Mouse (Mus musculus) forebrain, embryonic 16.5 days (tissue): ENCODE data around the gene Pdss2. TPM values are rescaled to one million over a fixed set of nuclear protein-coding genes. Genes with fewer than 3 reads are reported as not detected.

Source experiments
- ATAC-seq: fragments of 200-750 bp; cut with Nextera tagmentation; 2 replicates; pipeline ENCODE4 v1.8.0; 2017; ENCODE audit warnings: mild to moderate bottlenecking, moderate library complexity
- H3K27ac ChIP-seq: fragments of 300-500 bp; sonication (generic); 2 replicates; pipeline ENCODE4 v1.5.1; 2014; ENCODE audit warnings: low read length, control low read depth
- H3K27me3 ChIP-seq: fragments of 300-500 bp; sonication (generic); replicated peaks from 2 replicates; pipeline ENCODE4 v1.6.1; 2014; ENCODE audit warnings: low read length; ENCODE audit not compliant: control insufficient read depth, insufficient read depth
- H3K36me3 ChIP-seq: fragments of 300-500 bp; sonication (generic); 2 replicates; pipeline ENCODE4 v1.6.1; 2014; ENCODE audit not compliant: control insufficient read depth, insufficient read depth
- H3K4me1 ChIP-seq: fragments of 300-500 bp; sonication (generic); replicated peaks from 2 replicates; pipeline ENCODE4 v1.6.1; 2014; ENCODE audit warnings: low read length; ENCODE audit not compliant: control insufficient read depth, insufficient read depth
- H3K4me2 ChIP-seq: fragments of 300-500 bp; sonication (generic); 2 replicates; pipeline ENCODE4 v1.6.1; 2014; ENCODE audit warnings: mild to moderate bottlenecking, low read length, control low read depth
- H3K4me3 ChIP-seq: fragments of 300-500 bp; sonication (generic); replicated peaks from 2 replicates; pipeline ENCODE4 v1.5.1; 2014; ENCODE audit warnings: mild to moderate bottlenecking, low read length, control low read depth
- H3K9ac ChIP-seq: fragments of 300-500 bp; sonication (generic); replicated peaks from 2 replicates; pipeline ENCODE4 v1.6.1; 2014; ENCODE audit warnings: low read depth, low read length, control low read depth
- H3K9me3 ChIP-seq: fragments of 300-500 bp; sonication (generic); 2 replicates; pipeline ENCODE4 v1.6.1; 2016; ENCODE audit warnings: low read length; ENCODE audit not compliant: control insufficient read depth
- WGBS: fragments of 180-500 bp; shearing (Covaris S2); extraction: QIAGEN DNeasy Blood & Tissue Kit; methylation state at CpG from one replicate; pipeline ENCODE4 v1.1.7; 2014; 5-methylcytosine and 5-hydroxymethylcytosine counted together
- polyA plus RNA-seq: library from polyadenylated mRNA; unstranded; fragments of >200 nt; fragmentation: Nextera tagmentation; extraction: Ambion mirVana; gene quantifications from 2 replicates; pipeline ENCODE4 v1.2.1, GENCODE M21; 2015

The Pdss2 gene
- polyA plus RNA-seq, 1 experiment from 2014 or later: 17.7 TPM

DNA sequence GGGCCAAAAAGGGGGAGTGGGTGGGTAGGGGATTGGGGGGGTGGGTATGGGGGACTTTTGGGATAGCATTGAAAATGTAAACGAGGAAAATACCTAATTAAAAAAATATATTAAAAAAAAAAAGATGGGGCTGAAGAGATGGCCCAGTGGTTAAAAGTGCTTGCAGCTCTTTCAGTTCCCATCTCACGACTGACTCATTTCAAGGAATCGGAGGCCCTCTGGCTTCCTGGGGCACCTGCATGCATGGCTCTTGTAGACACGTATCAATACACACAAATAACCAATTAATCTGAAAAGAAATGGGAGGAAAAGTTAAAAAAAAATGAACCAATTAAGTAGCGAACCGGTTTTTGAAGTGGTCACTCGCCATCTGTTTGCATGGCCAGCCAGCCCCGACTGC, 155.5 kb downstream of the Pdss2 start:
- no peak for ATAC-seq
- WGBS: 67% methylated on average over 8 of the region's 8 CpGs
- no peaks in the 10 kb centered on the region for H3K9me3 ChIP-seq

DNA sequence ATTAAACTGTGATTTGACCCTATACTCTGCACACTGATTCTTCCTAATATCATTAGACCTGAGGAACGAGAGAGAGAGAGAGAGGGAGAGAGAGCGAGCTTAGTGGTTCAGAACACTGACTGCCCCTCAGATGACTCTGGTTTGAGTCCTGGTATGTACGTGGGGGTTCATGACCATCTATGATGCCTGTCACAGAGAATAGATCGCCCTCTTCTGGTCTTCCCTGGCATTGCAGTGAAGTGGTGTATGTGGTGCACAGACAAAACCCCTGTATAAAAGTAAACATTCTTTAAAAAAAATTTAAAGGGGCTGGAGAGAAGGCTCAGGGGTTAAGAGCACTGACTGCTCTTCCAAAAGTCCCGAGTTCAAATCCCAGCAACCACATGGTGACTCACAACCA, 157.0 kb downstream of the Pdss2 start:
- H3K36me3 ChIP-seq: no peaks in the 10 kb centered on the region
- no peaks in the 10 kb centered on the region for H3K27me3 ChIP-seq
- H3K9me3 ChIP-seq: no peaks in the 10 kb centered on the region
- H3K27ac ChIP-seq: no peak overlapping the region
- no peak overlapping the region for H3K4me3 ChIP-seq
- H3K9ac ChIP-seq: no peak overlapping the region
- no peak overlapping the region for H3K4me2 ChIP-seq
- H3K4me1 ChIP-seq: no peaks in the 10 kb centered on the region
- 46% methylated on average over 5 of the region's 5 CpGs for WGBS
- ATAC-seq: 0 out of 2 replicates have a peak, but pooled peaks have one; percentile 38

More for the DNA sequence above, 155.5 kb downstream of the Pdss2 start:
- Histone ChIP-seq H3K4me3 (no peak overlapping the region), H3K36me3 (no peaks in the 10 kb centered on the region), H3K27ac (no peak overlapping the region), H3K27me3 (no peaks in the 10 kb centered on the region), H3K4me1 (0 out of 2 replicates have a peak, but pooled peaks cover 2% of the 10 kb centered on the region), H3K4me2 (no peak overlapping the region), H3K9ac (no peak overlapping the region)

DNA sequence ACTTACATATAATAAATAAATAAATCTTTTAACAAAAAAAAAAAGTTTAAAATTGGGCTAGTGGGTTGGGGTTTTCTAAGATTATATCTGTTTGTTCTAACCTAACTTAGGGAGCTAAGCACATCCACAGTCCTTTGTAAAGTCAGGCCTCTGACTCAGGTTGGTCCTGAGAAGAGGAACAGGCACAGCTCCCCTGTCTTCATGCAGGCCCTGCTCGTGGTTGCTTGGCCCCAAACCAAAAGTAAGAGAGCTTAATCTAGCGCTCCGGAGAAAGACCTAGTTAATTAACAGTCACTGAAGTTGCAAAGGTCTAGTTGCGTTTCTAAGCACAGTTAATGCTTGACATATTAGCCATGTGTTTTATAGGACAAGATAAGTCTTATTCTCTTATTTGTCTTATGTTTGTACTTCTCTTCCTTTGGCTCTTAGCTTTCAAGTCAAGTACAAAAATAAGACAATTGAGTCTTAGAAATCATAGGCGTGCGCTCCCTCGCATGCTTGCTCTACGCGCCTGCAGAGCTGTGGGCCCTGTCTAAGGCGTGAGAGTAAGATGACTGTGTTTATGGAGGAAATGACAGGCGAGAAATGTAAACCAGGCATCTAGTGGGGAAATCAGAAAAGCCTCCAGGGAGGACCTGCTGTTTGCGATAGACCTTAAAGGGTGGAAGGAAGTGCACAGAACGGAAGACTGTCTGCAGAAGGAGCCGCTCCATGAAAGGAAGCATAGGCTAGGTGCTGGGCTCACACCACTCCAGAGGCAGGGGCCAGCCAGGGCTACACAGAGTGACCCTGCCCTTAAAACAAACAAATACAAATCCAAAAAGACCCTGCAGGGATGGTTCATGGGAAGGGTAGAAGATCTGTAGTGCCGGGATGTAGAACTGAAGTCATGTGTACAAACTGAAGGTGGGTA, 157.7 kb downstream of the Pdss2 start:
- no peak for ATAC-seq
- Histone ChIP-seq H3K9me3 (no peaks in the 10 kb centered on the region), H3K27me3 (no peaks in the 10 kb centered on the region), H3K4me3 (no peak overlapping the region), H3K9ac (no peak overlapping the region), H3K27ac (no peak overlapping the region), H3K4me2 (no peak overlapping the region), H3K4me1 (no peaks in the 10 kb centered on the region), H3K36me3 (no peaks in the 10 kb centered on the region)
- 65% methylated on average over 15 of the region's 15 CpGs for WGBS

DNA sequence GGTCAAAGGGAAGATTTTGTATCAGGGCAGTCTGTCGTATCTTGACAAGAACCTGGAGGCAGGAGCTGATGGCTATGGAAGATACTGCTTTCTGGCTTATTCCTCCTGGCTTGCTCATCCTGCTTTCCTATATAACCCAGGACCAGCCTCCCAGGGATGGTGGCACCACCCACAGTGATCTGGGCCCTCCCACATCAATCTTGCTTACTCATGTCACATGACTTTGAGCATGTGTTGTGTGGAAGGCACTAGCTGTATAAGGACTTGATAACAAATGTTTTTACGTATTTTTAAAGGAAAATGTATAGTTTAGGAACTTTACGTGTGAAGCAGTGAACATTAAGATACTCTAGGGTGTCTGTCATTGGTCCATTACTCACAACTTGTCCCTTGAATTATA, 161.4 kb downstream of the Pdss2 start:
- H3K4me3 ChIP-seq: no peak overlapping the region
- no peak overlapping the region for H3K9ac ChIP-seq
- H3K36me3 ChIP-seq: no peaks in the 10 kb centered on the region
- ATAC-seq: no peak
- no peaks in the 10 kb centered on the region for H3K27me3 ChIP-seq
- WGBS: 95% methylated on average over 3 of the region's 3 CpGs
- no peak overlapping the region for H3K27ac ChIP-seq
- no peaks in the 10 kb centered on the region for H3K9me3 ChIP-seq
- H3K4me1 ChIP-seq: no peaks in the 10 kb centered on the region
- H3K4me2 ChIP-seq: no peak overlapping the region

DNA sequence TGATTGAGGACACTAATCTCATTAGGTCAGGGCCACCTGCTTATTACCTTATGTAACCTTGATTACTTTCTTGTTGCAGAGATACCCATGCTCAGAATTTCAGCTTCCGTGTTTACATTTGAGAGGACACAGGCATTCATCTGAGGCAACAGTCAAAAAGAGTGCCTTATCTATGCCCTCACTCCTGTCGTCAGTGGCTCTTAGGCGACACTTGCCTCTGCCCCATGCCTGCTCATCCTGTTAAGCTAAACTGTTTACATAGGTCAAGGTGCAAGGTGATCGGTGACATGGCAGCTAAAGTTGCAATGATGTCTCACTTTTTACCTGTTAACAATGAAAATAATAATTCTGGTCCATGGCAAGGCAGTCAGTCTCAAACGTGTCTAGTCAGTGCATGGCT, 163.3 kb downstream of the Pdss2 start:
- no peaks in the 10 kb centered on the region for H3K36me3 ChIP-seq
- no peak overlapping the region for H3K4me2 ChIP-seq
- no peaks in the 10 kb centered on the region for H3K4me1 ChIP-seq
- no peak overlapping the region for H3K27ac ChIP-seq
- no peaks in the 10 kb centered on the region for H3K27me3 ChIP-seq
- ATAC-seq: no peak
- no peak overlapping the region for H3K4me3 ChIP-seq
- no peak overlapping the region for H3K9ac ChIP-seq
- no peaks in the 10 kb centered on the region for H3K9me3 ChIP-seq
- WGBS: 92% methylated on average over 5 of the region's 5 CpGs

DNA sequence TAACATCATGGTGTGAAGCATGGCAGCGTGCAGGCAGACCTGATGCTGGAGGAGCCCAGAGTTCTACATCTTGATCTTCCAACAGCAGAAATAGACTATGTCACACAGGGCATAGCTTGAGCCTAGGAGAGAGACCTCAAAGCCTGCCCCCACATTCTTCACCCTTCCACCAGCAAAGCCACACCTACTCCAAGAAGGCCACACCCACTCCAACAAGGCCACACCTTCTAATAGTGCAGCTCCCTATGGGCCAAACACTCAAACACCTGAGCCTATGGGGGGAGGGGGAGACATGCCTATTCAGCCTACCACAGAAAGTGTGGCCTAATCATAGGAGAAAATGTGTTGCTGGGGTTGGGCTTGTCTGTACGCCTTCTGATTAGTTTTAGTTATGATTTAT, 171.6 kb downstream of the Pdss2 start:
- Histone ChIP-seq H3K27ac (no peak overlapping the region), H3K27me3 (no peaks in the 10 kb centered on the region), H3K4me1 (peaks cover 6% of the 10 kb centered on the region; the same call in 1 of the 2 replicates), H3K9me3 (no peaks in the 10 kb centered on the region), H3K9ac (no peak overlapping the region), H3K4me3 (no peak overlapping the region), H3K36me3 (no peaks in the 10 kb centered on the region), H3K4me2 (no peak overlapping the region)
- 91% methylated on average over 2 of the region's 2 CpGs for WGBS
- ATAC-seq: no peak

DNA sequence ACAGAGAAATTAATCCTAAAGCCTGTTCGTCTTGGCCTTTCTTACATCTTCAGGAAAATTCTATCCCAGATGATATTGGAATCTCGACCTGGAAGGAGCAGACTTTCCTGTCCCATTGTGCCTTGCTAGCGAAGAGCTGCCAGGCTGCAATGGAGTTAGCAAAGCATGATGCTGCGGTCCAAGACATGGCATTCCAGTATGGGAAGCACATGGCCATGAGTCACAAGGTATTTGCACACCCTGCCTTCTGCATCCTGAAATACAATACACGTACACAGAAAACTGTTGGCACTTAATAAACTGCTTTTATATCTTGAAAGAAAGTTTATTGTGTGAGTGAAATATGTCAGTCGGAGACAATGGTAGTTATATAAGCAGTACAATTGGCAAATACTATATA, 172.5 kb downstream of the Pdss2 start:
- Histone ChIP-seq H3K4me3 (no peak overlapping the region), H3K27ac (no peak overlapping the region), H3K27me3 (no peaks in the 10 kb centered on the region), H3K9me3 (no peaks in the 10 kb centered on the region), H3K36me3 (no peaks in the 10 kb centered on the region), H3K9ac (no peak overlapping the region), H3K4me2 (no peak overlapping the region), H3K4me1 (peaks cover 6% of the 10 kb centered on the region; the same call in 1 of the 2 replicates)
- 89% methylated on average over 6 of the region's 6 CpGs for WGBS
- ATAC-seq: no peak

DNA sequence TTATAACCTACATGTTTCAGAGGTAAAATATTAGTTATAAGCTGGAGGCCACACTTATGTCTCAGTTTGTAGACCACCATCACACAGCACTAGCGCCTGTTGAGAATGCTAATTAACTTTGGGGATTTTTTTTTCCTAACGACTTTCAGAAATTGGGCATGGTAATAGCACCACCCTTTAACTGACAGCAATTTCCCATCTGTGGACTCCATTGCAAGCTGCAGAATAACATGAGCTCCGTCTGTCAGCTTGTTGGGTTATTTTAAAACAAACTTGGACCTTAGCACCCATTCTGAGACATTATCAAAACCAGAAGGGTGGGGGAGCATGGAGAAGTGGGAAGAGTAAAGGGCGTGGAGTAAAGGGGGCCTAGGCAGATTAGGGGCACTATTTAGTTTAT, 174.5 kb downstream of the Pdss2 start:
- no peak overlapping the region for H3K9ac ChIP-seq
- H3K9me3 ChIP-seq: no peaks in the 10 kb centered on the region
- H3K36me3 ChIP-seq: no peaks in the 10 kb centered on the region
- H3K27ac ChIP-seq: peak overlapping the region; percentile 16; the same call in 1 of the 2 replicates
- H3K4me3 ChIP-seq: no peak overlapping the region
- WGBS: 45% methylated on average over 4 of the region's 4 CpGs
- no peaks in the 10 kb centered on the region for H3K27me3 ChIP-seq
- peak; percentile 77 for ATAC-seq
- H3K4me1 ChIP-seq: peaks cover 10% of the 10 kb centered on the region
- no peak overlapping the region for H3K4me2 ChIP-seq

DNA sequence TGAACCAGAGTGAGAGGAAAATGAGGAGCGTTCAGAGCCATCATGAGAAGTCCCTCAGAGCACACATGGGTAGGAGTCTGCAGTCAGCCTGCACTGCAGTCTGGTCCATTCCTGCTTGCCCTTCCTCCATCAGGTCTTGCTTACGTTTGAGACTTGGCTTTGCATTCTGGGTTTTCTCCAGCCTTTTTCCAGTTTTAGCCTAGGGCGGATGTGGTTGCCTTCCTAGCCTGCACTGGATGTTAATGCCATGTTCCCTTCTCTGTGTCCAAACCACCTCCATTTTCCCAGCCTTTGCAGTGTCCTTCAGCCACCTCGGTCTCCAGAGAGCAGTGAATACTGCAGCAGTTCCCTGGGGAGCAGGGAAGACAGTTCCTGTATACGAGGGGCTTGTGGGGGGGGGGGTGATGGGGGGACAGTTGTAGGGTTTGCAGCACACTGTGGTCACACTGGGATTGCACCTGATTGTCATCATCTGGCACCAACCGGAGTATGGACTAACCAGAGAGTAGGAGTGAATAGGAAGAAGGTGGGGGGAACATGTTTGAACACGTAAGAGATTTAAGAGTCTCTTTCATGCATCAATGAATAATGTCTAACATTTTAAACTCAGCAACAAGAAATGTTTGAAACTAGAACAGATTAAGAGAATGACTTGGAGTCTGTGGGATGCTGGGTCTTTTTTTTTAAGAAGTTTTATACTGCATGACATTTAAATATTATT, 178.5 kb downstream of the Pdss2 start:
- no peaks in the 10 kb centered on the region for H3K27me3 ChIP-seq
- H3K27ac ChIP-seq: no peak overlapping the region
- ATAC-seq: no peak
- H3K4me3 ChIP-seq: no peak overlapping the region
- WGBS: 80% methylated on average over 7 of the region's 7 CpGs
- no peak overlapping the region for H3K4me2 ChIP-seq
- H3K9me3 ChIP-seq: no peaks in the 10 kb centered on the region
- no peak overlapping the region for H3K9ac ChIP-seq
- peaks cover 10% of the 10 kb centered on the region for H3K4me1 ChIP-seq
- no peaks in the 10 kb centered on the region for H3K36me3 ChIP-seq
